Mouse (Mus musculus) CD8-positive naive resting alpha-beta T cell, adult 2 months (primary cell): Measurements from ENCODE around the gene Got2.

Source experiments
- DNase-seq, 2 experiments: peaks; one replicate each; pipeline ENCODE4 v3.0.0; 2022; ENCODE audit warnings: low read depth in 2 of 2, low spot score in 2 of 2

Got2 gene

DNA sequence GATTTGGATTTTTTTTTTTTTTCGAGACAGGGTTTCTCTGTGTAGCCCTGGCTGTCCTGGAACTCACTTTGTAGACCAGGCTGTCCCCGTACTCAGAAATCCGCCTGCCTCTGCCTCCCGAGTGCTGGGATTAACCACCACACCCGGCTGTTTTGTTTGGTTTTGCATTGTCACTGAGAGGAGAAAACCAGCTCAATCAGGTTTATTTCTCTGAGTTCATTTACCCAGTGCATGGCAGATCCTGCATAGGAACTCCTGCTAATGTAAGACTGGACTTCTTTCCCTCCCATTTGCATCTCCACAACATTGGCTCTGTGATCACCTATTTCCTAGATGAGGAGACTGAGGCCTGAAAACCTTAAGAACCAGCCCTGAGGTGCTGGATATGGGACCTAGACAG is 66.3 kb downstream of the Got2 start:
- DNase-seq = no peak

DNA sequence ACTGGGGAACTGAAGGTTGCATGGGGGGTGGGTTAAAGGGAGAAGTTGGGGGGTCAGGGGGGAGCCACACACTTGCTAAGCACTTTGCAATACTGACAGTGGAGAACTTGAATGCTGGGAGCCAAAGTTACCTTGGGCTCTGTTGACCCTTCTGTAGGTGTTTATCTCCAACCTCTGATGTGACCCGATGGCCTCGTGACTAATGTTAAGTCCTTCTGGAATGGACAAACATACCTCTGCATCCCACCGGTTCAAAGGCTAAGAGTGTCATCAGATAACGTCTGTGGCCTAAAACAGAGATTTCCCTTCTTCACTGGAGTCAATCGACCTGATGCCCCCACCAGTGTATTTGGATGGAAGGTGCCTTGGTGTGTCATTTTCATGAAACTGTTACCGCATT is 67.1 kb downstream of the Got2 start:
- no peak for DNase-seq

DNA sequence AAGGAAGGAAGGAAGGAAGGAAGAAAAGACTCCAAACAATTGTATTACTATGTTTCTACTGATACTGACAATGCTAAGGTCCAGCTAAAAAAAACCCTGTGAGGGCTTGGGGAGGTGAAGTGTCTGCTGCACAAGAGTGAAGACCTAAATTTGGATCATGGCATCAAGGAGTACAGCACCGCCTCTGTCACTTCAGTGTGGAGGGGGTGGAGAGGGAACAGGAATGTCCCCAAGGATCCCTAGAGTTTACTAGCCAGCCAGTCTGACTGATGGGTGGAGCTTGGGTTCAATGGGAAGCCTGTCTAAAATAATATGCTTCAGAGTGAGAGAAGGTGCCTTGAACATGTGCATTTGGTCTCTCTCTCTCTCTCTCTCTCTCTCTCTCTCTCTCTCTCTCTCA is 70.1 kb downstream of the Got2 start:
- DNase-seq = no peak

- no peak for DNase-seq
Measured at GRCm38 (mm10) chr8:95817597-95817996, 70.8 kb downstream of the Got2 start.

DNA sequence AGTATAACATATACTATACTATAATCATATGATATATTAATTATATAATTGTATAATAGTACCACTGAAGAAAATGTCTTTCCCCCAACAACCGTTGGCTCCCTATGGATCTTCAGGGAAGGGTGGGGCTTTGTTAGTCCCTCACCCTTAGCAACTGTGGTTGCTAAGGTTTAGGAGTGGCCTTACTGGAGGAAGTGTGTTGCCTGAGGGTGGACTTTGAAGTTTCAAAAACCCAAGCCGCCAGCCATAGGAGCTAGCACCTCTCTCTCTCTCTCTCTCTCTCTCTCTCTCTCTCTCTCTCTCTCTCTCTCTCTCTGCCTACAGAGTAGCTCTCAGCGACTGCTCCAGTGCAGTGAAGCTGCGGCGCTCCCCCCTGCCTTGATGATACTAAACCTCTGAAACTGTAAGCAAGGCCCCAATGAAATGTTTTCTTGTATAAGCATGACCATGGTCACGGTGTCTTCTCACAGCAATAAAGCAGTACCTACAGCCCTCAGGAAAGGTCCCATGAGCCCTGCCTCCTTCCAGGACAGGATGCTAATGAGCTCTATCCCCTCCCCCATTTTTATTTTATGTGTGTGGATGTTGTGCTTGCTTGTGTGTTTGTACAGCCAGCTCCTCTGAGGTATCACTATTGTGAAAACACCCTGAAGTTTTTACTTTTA is 72.2 kb downstream of the Got2 start:
- no peak for DNase-seq
